Mouse (Mus musculus): ENCODE data around the gene Nlgn1.

Gene Nlgn1

DNA sequence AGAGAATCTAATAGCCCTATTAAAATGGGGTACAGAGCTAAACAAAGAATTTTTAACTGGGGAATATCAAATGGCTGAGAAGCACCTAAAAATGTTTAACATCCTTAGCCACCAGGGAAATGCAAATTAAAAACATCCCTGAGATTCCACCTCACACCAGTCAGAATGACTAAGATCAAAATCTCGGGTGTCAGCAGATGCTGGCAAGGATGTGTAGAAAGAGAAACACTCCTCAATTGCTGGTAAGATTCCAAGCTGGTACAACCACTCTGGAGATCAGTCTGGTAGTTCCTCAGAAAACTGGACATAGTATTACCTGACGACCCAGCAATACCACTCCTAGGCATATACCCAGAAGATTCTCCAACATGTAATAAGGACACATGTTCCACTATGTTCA lies 869.2 kb downstream of the Nlgn1 start:
- no peak for TF ChIP-seq GATA4 (IDR thresholded peaks at IDR 0.05; ENCODE audit: insufficient replicate concordance, low read length)

DNA sequence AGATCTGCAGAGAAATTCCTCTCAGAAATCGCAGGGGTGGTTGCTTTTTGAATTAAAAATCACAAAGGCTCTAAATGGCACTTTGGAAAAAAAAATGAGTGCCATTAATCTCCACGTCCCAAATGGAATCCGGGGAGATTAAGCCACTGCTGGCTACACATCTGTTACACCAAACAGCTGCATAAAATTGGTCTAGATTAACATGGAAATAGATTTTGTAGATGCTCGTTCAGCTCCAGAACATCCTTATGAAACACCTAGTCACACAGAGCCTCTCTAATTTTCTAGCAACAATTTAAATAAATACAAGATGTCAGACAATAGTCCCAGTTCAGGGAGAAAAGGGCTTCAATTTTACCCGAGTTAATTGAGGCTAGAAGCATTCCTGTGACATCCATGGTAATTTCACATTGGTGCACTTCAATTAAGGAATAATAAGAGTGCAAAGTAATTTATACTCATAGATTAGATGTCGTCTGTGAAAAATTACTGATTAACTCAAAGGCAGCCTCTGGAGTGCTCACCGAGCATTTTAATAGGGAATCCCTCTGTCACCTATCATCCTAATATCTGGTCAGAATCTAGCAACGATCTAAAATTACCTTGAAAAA lies 875.9 kb downstream of the Nlgn1 start:
- TF ChIP-seq GATA4 (IDR thresholded peaks at IDR 0.05; ENCODE audit: insufficient replicate concordance, low read length): no peak

DNA sequence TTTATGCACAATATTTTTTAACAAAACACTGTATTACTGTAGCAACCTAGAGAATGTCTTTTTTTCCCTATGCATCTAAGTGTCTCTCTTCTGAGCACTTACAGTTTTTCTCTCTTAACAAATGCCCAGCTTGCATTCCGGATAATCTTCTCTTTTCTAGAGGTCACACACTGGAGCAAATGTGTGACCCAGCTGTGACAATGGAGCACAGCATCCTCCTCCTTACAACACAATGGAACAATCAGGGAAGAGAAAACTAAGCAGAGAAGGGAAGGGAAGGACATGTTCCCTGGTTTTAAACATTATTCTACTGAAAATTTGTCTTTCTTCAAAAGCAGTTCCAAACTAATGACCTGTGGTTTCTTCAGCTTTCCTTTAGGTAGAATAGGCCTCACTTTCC lies 879.9 kb downstream of the Nlgn1 start:
- TF ChIP-seq GATA4 (IDR thresholded peaks at IDR 0.05; ENCODE audit: insufficient replicate concordance, low read length): no peak

DNA sequence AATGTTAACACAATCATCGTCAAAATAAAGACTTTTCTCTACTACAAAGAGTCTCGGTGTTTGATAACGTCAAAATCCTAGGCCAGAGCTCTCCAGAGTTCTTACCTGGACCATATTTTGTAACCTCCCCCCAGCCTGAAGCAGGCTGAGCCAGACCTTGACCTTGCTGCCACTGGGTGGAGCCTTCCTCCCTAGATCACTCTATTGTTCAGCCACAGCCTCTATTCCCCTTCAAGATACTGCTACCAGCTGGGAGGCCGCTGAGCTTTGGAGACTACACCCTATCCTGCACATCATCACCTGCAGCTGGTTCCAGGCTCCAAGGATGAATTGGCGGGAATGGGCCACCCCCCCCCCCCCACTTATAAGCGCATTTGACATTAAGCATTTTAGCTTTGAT lies 881.8 kb downstream of the Nlgn1 start:
- TF ChIP-seq GATA4 (IDR thresholded peaks at IDR 0.05; ENCODE audit: insufficient replicate concordance, low read length): no peak

DNA sequence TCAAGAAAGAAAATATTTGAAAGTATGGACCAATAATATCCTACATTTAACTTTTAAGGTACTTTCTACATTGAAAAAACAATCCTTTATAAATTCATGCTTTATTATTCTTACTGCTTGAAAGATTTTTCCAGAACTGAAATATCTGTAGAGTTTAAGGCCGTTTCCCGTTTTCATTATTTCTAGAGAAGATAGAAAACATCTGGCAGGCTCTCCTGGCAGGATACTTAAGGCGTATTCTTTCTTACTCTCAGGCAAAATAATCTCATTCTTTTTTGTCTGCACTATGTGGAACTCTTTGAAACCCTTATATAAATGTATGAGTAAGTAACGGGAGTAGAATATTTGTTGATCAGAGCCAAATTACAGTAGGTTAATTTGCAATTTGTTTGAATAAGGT lies 882.9 kb downstream of the Nlgn1 start:
- no peak for TF ChIP-seq GATA4 (IDR thresholded peaks at IDR 0.05; ENCODE audit: insufficient replicate concordance, low read length)

DNA sequence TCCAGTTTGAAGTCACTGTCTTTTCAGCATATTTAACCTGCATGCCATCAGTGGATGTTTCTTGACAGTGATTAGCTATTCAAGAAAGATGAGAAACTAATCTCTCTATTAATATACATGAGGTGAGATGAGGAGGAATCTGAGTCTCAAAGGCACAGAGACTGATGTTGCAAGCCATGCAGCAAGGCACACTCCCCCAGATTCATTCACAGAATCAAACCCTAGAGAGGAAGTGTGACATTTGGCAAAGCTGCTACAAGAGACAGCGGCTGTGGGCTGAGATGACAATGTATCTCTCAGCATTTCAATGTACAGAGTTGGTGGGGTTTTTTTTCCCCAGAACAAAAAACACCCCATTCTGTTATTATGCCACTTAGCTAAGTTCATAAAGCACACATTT lies 885.1 kb downstream of the Nlgn1 start:
- TF ChIP-seq GATA4 (IDR thresholded peaks at IDR 0.05; ENCODE audit: insufficient replicate concordance, low read length): no peak

DNA sequence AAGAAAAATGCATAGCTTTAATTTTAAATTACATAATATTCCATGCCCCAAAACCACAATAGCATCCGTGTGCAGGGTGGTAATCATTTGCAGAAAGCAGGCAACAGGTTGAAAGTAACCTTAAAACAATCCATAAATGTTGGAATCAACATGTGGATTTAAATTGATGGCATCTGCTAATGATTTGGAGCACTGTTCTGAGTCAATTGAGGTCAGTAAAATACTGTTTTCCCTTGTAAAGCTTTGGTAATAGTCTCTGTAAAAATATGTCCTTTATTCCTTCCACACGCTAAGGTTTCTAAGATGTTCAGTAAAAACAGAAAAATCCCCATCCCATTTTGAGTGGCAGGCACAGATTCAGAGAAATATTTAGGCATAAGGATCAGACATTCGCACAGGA lies 888.6 kb downstream of the Nlgn1 start:
- no peak for TF ChIP-seq GATA4 (IDR thresholded peaks at IDR 0.05; ENCODE audit: insufficient replicate concordance, low read length)

DNA sequence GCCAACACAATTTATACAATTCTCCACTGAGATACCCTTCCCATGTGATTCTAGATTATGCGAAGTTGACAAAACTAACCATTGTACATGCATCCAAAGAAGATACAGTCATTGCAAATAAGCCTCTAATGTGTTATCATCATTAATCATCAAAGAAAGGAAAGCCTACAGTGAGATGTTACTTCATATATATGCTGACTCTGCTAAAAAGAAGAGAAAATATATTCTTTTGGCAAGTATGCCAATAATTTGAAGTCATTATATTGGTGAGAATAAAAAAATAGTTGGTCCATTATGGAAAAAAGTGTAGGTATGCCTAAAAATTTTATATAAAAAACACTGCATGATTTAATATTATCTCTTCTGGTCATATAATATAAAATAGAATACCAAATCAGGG lies 889.6 kb downstream of the Nlgn1 start:
- no peak for TF ChIP-seq GATA4 (IDR thresholded peaks at IDR 0.05; ENCODE audit: insufficient replicate concordance, low read length)

DNA sequence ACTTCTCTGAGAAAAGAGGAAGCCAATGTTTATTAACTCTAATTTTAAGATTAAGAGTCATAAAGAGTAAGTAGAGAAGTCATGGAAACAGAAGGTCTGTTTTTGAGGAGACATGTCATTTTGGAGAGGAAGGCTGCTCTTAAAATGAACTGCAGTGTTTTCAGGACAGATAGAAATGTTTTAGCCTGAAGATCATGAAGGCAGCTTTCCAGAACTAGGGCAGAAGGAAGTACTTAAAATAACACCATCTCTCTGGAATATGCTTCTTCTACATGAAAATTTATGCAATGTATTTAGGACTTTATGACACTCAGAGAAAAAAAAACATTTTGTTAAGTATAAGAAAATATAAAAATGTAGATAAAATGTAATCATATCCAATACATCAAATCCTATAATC lies 905.3 kb downstream of the Nlgn1 start:
- no peak for TF ChIP-seq GATA4 (IDR thresholded peaks at IDR 0.05; ENCODE audit: insufficient replicate concordance, low read length)

DNA sequence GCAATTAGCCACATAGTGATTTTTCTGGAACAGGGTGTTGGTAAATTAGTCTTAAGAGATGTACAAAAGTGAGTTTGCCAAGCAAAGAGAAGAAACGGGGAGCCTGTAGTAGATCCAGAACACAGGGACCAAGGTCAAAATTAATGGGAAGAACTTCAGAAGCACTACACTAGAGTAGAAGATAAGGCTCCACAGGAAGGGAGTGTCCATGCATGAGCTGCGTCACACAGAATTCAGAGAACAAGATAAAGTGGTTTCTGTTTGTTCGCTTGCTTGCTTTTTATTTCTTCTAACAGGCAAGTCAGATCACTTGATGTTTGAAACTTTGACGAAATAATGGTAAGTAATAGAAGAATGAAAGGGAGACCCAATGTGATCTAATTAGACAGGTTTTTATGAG lies 920.3 kb downstream of the Nlgn1 start:
- no peak for TF ChIP-seq GATA4 (IDR thresholded peaks at IDR 0.05; ENCODE audit: insufficient replicate concordance, low read length)
